Mouse (Mus musculus): Measurements from ENCODE around the gene Rita1. TPM values are rescaled to one million over a fixed set of nuclear protein-coding genes. Genes with fewer than 3 reads are reported as not detected.

The Rita1 gene
- polyA plus RNA-seq, 2 experiments: 11.6 to 25.4 TPM

DNA sequence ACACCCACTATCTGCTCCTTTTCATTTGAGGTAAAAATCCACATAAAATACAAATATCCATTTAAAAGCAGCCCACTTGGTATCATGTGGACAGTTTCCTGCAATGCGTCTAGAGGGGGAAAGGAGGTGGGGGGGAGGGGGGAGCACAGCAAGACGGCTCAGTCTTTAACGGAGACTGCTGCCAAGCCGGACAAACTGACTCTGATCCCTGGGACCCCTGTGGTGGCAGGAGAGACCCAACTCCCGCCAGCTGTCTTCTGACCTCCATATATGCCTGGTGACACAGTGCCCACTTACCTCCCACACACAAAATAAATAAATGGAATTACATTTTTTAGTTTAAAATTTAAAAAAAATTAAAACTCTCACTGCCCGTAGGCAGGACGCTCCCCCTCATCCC is 8.9 kb downstream of the Rita1 start:
- H3K27ac ChIP-seq (replicated peaks; ENCODE audit: low read depth, low read length): no peak overlapping the region
- DNase-seq (ENCODE audit: low spot score): no peak
- no peak overlapping the region for H3K4me3 ChIP-seq (replicated peaks; ENCODE audit: low read length)
- no peak overlapping the region for H3K4me2 ChIP-seq (replicated peaks; ENCODE audit: low read depth, low read length, severe bottlenecking)
- H3K27me3 ChIP-seq (ENCODE audit: control insufficient read depth, insufficient read depth, low read length): no peaks in the 10 kb centered on the region
- 0 out of 2 replicates have a peak, but pooled peaks cover 4% of the 10 kb centered on the region for H3K36me3 ChIP-seq (ENCODE audit: control insufficient read depth, insufficient read depth, low read length)
- no peaks in the 10 kb centered on the region for H3K9me3 ChIP-seq (ENCODE audit: control insufficient read depth, low read length)
- no peak for ATAC-seq (ENCODE audit: low FRiP score, low read depth)
- no peak for TF ChIP-seq POLR2A (IDR thresholded peaks at IDR 0.05; ENCODE audit: borderline replicate concordance, extremely low read depth, insufficient read depth, insufficient read length)
- no peak overlapping the region for H3K9ac ChIP-seq (ENCODE audit: low read depth, low read length, severe bottlenecking)
- WGBS: 52% methylated on average over 7 of the region's 7 CpGs
- no peaks in the 10 kb centered on the region for H3K4me1 ChIP-seq (ENCODE audit: control insufficient read depth, insufficient read depth, low read length)

GRCm38 (mm10) chr5:120602210-120602609 is 10.2 kb downstream of the Rita1 start:
- H3K4me1 ChIP-seq (ENCODE audit: control insufficient read depth, insufficient read depth, low read length): no peaks in the 10 kb centered on the region
- H3K9ac ChIP-seq (ENCODE audit: low read depth, low read length, severe bottlenecking): no peak overlapping the region
- TF ChIP-seq POLR2A (IDR thresholded peaks at IDR 0.05; ENCODE audit: borderline replicate concordance, extremely low read depth, insufficient read depth, insufficient read length): no peak
- WGBS: 93% methylated on average over 12 of the region's 12 CpGs
- no peak overlapping the region for H3K27ac ChIP-seq (replicated peaks; ENCODE audit: low read depth, low read length)
- no peak overlapping the region for H3K4me3 ChIP-seq (replicated peaks; ENCODE audit: low read length)
- no peaks in the 10 kb centered on the region for H3K36me3 ChIP-seq (ENCODE audit: control insufficient read depth, insufficient read depth, low read length)
- no peaks in the 10 kb centered on the region for H3K9me3 ChIP-seq (ENCODE audit: control insufficient read depth, low read length)
- no peak overlapping the region for H3K4me2 ChIP-seq (replicated peaks; ENCODE audit: low read depth, low read length, severe bottlenecking)
- DNase-seq (ENCODE audit: low spot score): no peak
- H3K27me3 ChIP-seq (ENCODE audit: control insufficient read depth, insufficient read depth, low read length): no peaks in the 10 kb centered on the region
- ATAC-seq (ENCODE audit: low FRiP score, low read depth): no peak

DNA sequence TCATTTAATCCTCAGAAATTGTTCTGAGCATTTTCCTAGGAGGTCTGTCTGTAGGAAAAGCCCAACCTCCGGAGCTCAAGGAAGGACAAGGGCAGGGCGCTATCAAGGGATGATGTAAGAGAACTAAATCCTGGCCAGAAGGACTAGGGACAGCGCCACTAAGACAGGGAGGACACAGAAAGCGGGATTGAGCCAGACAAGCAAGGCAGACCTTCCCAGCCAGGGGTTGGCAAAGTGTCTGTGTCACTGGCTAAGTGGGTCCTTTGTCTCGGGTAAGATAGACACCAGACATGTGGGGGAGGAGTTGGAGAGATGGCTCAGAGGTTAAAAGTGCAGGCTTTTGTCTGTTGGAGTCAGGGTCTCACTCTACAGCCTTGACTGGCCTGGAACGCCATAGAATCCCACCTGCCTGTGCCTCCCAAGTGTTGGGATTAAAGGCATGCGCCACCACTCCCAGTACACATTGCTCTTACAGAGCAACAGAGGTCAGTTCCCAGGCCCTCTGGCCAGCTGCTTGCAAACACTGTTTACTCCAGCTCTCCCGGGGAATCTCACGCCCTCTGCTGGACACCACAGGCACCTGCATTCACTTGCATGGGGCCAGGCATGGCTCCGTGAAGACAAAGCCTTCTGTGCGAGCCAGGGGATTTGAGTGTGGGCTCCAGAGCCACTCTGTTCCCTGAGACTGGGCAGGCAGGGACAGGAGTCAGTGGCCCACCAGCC is 11.3 kb downstream of the Rita1 start:
- Histone ChIP-seq H3K9me3 (ENCODE audit: control insufficient read depth, low read length) (no peaks in the 10 kb centered on the region), H3K36me3 (ENCODE audit: control insufficient read depth, insufficient read depth, low read length) (no peaks in the 10 kb centered on the region), H3K27me3 (ENCODE audit: control insufficient read depth, insufficient read depth, low read length) (no peaks in the 10 kb centered on the region), H3K4me1 (ENCODE audit: control insufficient read depth, insufficient read depth, low read length) (no peaks in the 10 kb centered on the region), H3K4me3 (replicated peaks; ENCODE audit: low read length) (no peak overlapping the region), H3K9ac (ENCODE audit: low read depth, low read length, severe bottlenecking) (no peak overlapping the region), H3K27ac (replicated peaks; ENCODE audit: low read depth, low read length) (no peak overlapping the region), H3K4me2 (replicated peaks; ENCODE audit: low read depth, low read length, severe bottlenecking) (no peak overlapping the region)
- DNase-seq (ENCODE audit: low spot score) (no peak), ATAC-seq (ENCODE audit: low FRiP score, low read depth) (no peak)
- no peak for TF ChIP-seq POLR2A (IDR thresholded peaks at IDR 0.05; ENCODE audit: borderline replicate concordance, extremely low read depth, insufficient read depth, insufficient read length)
- 69% methylated on average over 11 of the region's 11 CpGs for WGBS

GRCm38 (mm10) chr5:120599625-120600024 is 12.8 kb downstream of the Rita1 start:
- DNase-seq (ENCODE audit: low spot score): no peak
- Histone ChIP-seq H3K4me1 (ENCODE audit: control insufficient read depth, insufficient read depth, low read length) (no peaks in the 10 kb centered on the region), H3K27ac (replicated peaks; ENCODE audit: low read depth, low read length) (no peak overlapping the region), H3K9me3 (ENCODE audit: control insufficient read depth, low read length) (no peaks in the 10 kb centered on the region), H3K4me2 (replicated peaks; ENCODE audit: low read depth, low read length, severe bottlenecking) (no peak overlapping the region), H3K36me3 (ENCODE audit: control insufficient read depth, insufficient read depth, low read length) (no peaks in the 10 kb centered on the region), H3K9ac (ENCODE audit: low read depth, low read length, severe bottlenecking) (no peak overlapping the region), H3K4me3 (replicated peaks; ENCODE audit: low read length) (no peak overlapping the region), H3K27me3 (ENCODE audit: control insufficient read depth, insufficient read depth, low read length) (no peaks in the 10 kb centered on the region)
- no peak for TF ChIP-seq POLR2A (IDR thresholded peaks at IDR 0.05; ENCODE audit: borderline replicate concordance, extremely low read depth, insufficient read depth, insufficient read length)
- ATAC-seq (ENCODE audit: low FRiP score, low read depth): no peak
- WGBS: 93% methylated on average over 6 of the region's 6 CpGs

- no peaks in the 10 kb centered on the region for H3K36me3 ChIP-seq (ENCODE audit: control insufficient read depth, insufficient read depth, low read length)
- no peak overlapping the region for H3K4me2 ChIP-seq (replicated peaks; ENCODE audit: low read depth, low read length, severe bottlenecking)
- no peak overlapping the region for H3K9ac ChIP-seq (ENCODE audit: low read depth, low read length, severe bottlenecking)
- H3K4me3 ChIP-seq (replicated peaks; ENCODE audit: low read length): no peak overlapping the region
- no peaks in the 10 kb centered on the region for H3K27me3 ChIP-seq (ENCODE audit: control insufficient read depth, insufficient read depth, low read length)
- DNase-seq (ENCODE audit: low spot score): no peak
- WGBS: 90% methylated on average over 6 of the region's 6 CpGs
- no peaks in the 10 kb centered on the region for H3K4me1 ChIP-seq (ENCODE audit: control insufficient read depth, insufficient read depth, low read length)
- TF ChIP-seq POLR2A (IDR thresholded peaks at IDR 0.05; ENCODE audit: borderline replicate concordance, extremely low read depth, insufficient read depth, insufficient read length): no peak
- H3K9me3 ChIP-seq (ENCODE audit: control insufficient read depth, low read length): no peaks in the 10 kb centered on the region
- H3K27ac ChIP-seq (replicated peaks; ENCODE audit: low read depth, low read length): no peak overlapping the region
- no peak for ATAC-seq (ENCODE audit: low FRiP score, low read depth)
Measured at GRCm38 (mm10) chr5:120594485-120594884, 17.9 kb downstream of the Rita1 start.

Measured in limb, embryonic 14.5 days (tissue).